Mouse (Mus musculus): ENCODE measurements around the gene Ssr4. TPM values are rescaled to one million over a fixed set of nuclear protein-coding genes. Genes with fewer than 3 reads are reported as not detected.
"Not testable (repeated sequence)": the region's sequence is repeated elsewhere in the genome, so short reads cannot be mapped to it uniquely, and the experiment has no call there.

Gene Ssr4
- total RNA-seq (2021): 100 to 1,000 TPM; 107 to 109 TPM

GRCm38 (mm10) chrX:73786364-73787224 lies at the start of gene Ssr4, which contains the start of gene Idh3g:
Gene Ssr4 (plus strand): TSS chrX:73787028.
Gene Idh3g (minus strand): TSS chrX:73786897.
- peak; percentile 93 for DNase-seq

GRCm38 (mm10) chrX:73738155-73738554 lies 48.7 kb upstream of the Ssr4 start:
- DNase-seq: no peak

DNA sequence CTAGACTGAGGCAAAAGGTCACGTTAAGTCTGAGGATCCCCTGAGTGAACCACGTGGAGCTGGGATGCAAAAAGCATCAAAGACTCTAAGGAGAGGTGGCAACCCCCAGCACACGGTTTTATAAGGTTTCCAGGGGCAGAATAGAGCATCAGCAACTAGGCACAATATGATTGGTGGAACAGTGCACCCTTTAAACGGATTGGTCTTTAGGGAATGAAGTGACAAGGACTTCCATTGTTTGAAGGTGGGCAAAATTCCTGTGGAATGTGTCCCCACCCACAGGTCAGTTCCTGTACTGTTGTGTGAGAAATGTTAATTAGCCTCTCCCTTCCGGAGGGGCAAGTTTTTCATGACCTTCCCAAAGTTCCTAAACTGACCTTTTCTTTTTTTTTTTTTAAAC lies 47.7 kb upstream of the Ssr4 start:
- no peak for DNase-seq

GRCm38 (mm10) chrX:73739841-73740240 lies 47.0 kb upstream of the Ssr4 start:
- not testable (repeated sequence) for DNase-seq

DNA sequence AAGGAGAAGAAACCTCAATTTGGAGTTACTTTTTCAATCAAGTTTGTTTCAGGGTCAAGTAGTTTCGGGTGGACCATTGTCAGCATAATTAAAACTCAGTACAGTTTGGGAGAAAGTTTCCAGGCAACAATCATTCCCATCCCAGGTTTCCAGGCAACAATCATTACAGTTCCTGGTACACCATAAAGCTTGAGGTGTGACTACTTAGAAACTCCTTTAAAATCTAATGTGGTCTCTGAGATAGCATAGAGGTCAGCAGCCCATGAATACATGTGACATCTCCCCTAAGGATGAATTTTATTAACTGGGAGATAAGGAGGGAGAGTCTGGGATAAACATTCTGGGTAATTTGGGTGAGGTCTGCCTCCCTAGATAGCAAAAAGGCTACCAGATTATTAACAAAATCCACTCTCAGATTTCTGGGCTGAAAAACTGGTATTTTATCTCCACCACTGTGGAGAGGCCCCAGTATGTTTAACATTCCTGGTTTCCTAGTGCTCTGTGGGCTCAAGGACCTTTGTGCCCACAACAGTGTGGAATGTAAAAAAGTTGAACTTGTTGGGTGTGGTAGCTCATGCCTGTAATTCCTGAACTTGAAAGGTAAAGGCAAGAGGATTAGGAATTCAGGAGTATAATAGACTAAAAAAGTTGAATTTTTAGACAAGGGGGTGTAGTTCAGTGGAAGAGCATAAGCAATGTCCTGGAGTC lies 41.9 kb upstream of the Ssr4 start:
- no peak for DNase-seq

GRCm38 (mm10) chrX:73748977-73749376 lies 37.9 kb upstream of the Ssr4 start:
- no peak for DNase-seq

DNA sequence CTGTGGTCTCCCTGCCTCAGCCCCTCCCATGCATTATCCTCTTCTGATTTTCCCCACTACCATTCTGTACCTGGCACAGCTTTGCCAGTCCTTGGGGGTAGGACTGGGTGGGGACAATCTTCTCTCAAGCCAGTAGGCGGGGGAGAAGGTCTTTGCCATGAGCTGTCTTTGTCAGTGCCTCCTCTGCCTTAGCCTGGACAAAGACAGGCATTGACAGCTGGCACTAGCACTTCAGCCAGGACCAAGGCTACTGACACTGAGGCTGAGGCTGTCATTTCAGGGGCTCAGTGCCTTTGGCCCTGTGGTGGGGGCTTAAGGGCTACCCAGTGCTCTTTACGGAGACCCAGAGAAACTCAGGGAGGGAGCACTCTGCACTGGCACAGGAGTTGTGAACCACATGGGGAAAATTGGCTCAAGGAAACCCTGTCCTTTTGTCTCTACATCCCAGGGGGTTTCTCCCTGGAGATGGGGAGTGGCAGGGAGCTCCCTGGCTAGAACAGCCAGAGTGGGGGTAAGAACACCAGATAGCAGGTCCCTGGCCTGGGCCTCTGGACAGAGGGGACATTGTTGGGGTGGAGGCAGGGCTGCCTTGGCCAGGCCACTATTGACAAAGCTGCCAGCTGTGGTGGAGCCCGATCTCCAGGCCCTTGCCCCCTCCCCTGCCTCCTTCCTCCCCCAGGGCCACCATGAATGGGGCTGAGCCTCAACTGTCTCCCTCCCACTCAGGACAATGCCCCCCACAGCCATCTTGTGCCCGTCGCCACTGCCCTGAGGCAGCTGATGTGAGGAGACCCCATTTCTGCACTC lies 30.3 kb upstream of the Ssr4 start, which contains the start of gene Plxnb3:
TSS of gene Plxnb3 (plus strand) at position 757 of the 807 bp plus-strand sequence.
- DNase-seq: no peak

DNA sequence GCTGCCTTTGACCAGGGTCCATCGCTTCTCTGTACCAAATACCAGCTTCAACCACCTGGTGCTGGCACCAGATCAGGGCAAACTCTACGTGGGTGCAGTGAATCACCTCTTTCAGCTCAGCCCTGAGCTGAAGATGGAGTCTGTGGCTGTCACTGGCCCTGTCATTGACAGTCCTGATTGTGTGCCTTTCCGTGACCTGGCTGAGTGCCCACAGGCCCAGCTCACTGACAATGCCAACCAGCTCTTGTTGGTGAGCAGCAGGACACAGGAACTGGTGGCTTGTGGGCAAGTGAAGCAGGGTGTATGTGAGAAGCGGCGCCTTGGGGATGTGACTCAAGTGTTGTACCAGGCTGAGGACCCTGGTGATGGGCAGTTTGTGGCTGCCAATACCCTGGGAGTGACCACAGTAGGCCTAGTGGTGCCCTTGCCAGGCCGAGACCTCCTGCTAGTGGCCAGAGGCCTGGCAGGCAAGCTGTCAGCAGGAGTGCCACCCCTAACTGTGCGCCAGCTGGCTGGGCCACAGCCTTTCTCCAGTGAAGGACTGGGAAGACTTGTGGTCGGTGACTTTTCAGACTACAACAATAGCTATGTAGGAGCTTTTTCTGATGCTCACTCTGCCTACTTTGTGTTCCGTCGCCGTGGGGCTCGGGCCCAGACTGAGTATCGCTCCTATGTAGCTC lies 28.1 kb upstream of the Ssr4 start:
- DNase-seq: peak; percentile 31

- DNase-seq: peak; percentile 73
Measured at GRCm38 (mm10) chrX:73765311-73765710, 21.5 kb upstream of the Ssr4 start.

- DNase-seq: peak; percentile 42
Measured at GRCm38 (mm10) chrX:73767267-73767666, 19.6 kb upstream of the Ssr4 start.

DNA sequence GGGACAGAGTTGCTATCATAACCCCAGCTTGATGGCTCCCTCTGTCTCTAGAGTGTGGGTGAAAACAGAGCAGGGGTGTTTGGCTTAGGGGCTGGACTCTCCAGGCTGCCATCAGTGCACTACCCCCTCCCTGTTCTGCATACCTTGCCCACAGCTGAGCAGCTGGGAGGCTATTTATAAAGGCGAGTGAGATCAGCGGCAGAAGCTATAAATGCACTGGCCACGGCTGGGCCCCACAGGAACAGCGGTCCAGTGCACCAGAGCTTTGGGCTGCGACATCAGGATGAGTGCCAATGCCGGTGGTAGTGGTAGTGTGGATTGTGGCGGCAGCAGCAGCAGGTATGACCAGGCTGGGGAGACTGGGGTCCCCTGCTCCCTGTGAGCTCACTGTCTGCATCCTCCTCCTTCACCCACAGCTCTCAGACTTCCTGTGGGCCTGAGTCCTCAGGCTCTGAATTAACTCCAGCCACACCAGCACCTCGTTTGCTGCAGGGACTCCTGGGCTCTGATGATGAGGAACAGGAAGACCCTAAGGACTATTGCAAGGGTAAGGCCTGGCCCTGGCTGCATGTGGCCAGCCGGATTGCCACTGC lies 12.6 kb upstream of the Ssr4 start, which contains the start of gene Srpk3:
TSS of gene Srpk3 (plus strand) at position 238 of the 593 bp plus-strand sequence.
- peak; percentile 63 for DNase-seq

DNA sequence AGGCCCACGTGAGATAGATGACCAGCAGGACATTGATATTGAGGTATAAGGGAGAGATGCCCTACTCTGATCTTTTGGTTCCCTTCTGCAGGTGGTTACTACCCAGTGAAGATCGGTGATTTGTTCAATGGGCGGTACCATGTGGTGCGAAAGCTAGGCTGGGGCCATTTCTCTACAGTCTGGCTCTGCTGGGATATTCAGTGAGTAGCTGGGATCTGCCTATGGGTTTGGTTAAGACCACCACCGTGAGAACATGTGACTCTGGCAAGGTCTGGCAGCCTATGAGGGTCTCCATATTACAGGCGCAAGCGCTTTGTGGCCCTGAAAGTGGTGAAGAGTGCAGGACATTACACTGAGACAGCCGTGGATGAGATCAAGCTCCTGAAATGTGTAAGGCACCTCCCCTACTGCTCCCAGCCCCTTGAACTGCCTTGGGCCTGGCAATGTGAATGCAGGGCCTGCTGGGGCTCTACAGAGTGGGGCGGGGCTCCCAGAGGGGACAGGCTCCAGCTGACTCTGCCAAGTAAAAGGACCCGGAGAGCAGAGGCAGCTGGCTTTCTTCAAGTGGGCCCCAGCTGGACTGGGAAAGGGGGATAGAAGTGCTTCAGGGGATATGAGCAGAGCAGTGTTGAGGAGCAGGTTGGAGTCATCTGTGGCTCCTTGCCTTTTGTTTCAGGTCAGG lies 11.9 kb upstream of the Ssr4 start:
- peak; percentile 62 for DNase-seq

- DNase-seq: no peak
Measured at GRCm38 (mm10) chrX:73782227-73782626, 4.6 kb upstream of the Ssr4 start.

- no peak for DNase-seq
Measured at GRCm38 (mm10) chrX:73785666-73786065, 1.2 kb upstream of the Ssr4 start.

- DNase-seq: no peak
Measured at GRCm38 (mm10) chrX:73787225-73787558, 364 bp downstream of the Ssr4 start.

DNA sequence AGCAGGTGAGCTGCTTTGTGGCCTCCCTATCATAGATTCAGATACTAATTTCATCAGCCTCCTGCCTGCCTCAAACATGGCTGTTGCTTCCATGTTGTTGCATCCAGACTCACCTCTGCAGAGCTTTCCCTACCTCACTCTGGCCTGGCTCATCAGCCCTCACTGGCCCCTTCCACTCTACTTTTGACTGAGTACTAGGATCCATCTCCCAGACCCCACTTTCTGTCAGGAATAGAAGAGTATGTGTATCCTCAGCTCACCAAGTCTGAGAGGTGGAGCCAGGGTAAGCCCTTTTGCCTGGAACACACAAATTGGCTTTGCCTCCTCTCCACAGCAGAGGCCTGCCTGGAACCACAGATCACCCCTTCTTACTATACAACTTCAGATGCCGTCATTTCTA lies 1.7 kb downstream of the Ssr4 start:
- DNase-seq: peak; percentile 3

DNA sequence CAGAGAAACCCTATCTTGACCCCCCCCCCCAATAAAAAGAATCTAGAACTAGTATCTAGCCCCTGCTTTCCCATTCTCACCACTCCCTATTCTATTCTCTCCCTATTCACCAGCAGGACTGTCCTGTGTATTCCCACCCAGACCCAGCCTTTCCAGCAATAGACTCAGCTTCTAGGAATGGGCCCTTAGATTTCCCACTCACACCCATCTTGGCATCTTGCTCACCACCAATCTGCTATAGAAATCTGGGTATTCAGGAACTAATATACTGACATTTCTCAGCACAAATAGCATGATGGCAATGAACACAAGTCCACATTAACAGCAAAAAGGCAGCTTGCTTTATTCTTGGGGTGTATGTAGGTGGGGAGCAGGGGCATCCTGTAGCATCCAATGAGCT lies 6.2 kb downstream of the Ssr4 start:
- no peak for DNase-seq

- peak; percentile 2 for DNase-seq
Measured at GRCm38 (mm10) chrX:73793505-73793904, 6.7 kb downstream of the Ssr4 start.

GRCm38 (mm10) chrX:73797511-73797910 lies 10.7 kb downstream of the Ssr4 start:
- DNase-seq: no peak

- peak; percentile 83 for DNase-seq
Measured at GRCm38 (mm10) chrX:73798502-73798901, 11.7 kb downstream of the Ssr4 start.

- DNase-seq: no peak
Measured at GRCm38 (mm10) chrX:73805814-73806213, 19.0 kb downstream of the Ssr4 start.
